Mouse (Mus musculus) kidney, adult 2 months (tissue): ENCODE data around the gene Anks3.

ENCODE experiments used
- CTCF ChIP-seq: fragments of 200-500 bp; conservative IDR thresholded peaks from 2 replicates; pipeline ENCODE4 v1.5.1; 2011; ENCODE audit warnings: low read depth, mild to moderate bottlenecking, control low read depth, low read length, moderate library complexity, mixed read lengths; ENCODE audit not compliant: insufficient read depth, insufficient read length
- POLR2A ChIP-seq: fragments of 200-500 bp; IDR thresholded peaks from one replicate; pipeline ENCODE4 v1.6.1; 2011; ENCODE audit warnings: low read depth, low read length, control low read depth

DNA sequence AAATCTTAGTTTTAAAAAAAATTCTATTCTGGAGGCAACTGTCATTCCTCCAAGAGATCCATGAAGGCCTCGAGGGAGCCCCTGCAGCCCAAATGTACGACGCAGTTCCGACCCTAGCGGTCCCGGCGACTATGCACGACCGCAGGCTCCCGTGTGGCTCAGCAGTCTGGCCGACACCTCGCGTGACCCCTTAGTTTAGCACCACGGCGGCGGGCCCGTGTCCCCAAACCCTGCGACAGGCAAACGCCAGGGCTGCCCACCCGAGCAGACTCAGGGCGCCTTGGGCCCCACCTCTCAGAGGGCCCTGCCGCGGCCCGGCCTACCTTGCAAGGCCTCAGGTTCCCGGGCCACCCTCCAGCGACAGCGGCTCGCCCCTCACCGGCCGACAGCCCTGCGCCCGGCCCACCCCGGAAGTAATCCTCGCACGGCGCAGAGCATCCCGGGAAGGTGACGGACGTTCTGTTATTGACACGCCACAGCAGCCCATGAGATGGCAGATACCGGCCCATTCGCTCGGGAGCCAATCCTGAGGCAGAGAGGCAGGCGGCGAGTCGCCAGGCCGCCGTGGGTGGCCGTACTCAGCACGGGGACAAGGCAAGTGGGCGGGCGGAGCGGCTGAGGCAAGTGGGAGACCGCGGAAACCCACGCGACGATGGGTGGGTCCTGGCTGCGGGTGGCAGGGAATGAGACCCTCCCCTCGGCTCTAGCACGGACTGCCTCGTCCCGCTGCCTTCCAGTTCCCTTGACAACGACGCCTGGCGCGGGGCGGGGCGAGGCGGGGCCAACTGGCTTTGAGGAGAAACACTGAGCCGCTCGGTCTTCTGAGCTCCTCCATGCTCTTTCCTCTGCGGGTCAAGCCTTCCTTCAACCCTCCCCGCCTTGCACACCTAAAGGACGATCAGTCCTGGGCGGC is at the start of gene Anks3:
- TF ChIP-seq POLR2A (peak; percentile 49), CTCF (no peak)
